Mouse (Mus musculus) gastrocnemius, postnatal 14 days (tissue): ENCODE results near the gene Gm8374. TPM values are rescaled to one million over a fixed set of nuclear protein-coding genes. Genes with fewer than 3 reads are reported as not detected.
A peak's percentile ranks its signal among the peaks of the same experiment; 100 is the strongest.
"Not testable (repeated sequence)": the region's sequence is repeated elsewhere in the genome, so short reads cannot be mapped to it uniquely, and the experiment has no call there.

ENCODE experiments used
- DNase-seq: peaks from one replicate; pipeline ENCODE4 v3.0.0; 2021; ENCODE audit warnings: mixed read lengths
- intact Hi-C: fragments of 180-260 bp; cut with DNase I; formaldehyde crosslinking; loops from one replicate; pipeline ENCODE4 v1.15.1; 2025; ENCODE audit warnings: low total_unique reads
- long read RNA-seq, 2 experiments: library from polyadenylated mRNA; stranded (forward); transcript quantifications; one replicate each; pipeline ENCODE4 v2.0.0; 2021
- total RNA-seq, 2 experiments: library from RNA; stranded (reverse); gene quantifications; 2 replicates each; pipeline ENCODE4 v1.2.3; 2021

Gm8374 gene
- not detected for total RNA-seq
- long read RNA-seq, experiment 1 = 0 reads
- long read RNA-seq, experiment 2 = 0 reads

DNA sequence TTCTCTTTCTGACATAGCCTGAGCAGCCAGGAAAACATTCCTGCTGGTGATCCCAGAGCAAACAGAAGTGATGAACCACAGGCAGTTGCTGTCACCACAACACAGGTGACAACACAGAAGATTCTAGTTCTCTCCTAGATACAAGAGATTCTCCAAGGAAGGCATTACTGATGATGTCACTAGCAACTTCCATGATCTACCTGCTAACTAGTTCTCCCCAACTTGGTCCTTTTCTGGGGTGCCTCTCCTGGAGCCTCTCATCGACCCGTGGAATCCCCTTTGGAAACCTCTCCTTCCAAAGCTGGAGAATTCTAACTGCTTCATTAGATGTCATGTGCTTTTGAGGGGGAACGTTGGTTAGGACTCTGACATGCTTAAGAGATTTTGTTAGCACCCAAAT lies at the start of gene Gm8374:
Gm8374 (minus strand) TSS at position 101 of the 400 bp plus-strand sequence.
- intact Hi-C loops, DNase-seq: not testable (repeated sequence)

DNA sequence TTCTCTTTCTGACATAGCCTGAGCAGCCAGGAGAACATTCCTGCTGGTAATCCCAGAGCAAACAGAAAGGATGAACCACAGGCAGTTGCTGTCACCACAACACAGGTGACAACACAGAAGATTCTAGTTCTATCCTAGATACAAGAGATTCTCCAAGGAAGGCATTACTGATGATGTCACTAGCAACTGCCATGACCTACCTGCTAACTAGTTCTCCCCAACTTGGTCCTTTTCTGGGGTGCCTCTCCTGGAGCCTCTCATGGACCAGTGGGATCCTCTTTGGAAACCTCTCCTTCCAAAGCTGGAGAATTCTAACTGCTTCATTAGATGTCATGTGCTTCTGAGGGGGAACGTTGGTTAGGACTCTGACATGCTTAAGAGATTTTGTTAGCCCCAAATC lies 32.6 kb downstream of the Gm8374 start, which contains the start of gene Gm5797:
Gm5797 (minus strand) TSS at position 101 of the 400 bp plus-strand sequence.
- not testable (repeated sequence) for DNase-seq

DNA sequence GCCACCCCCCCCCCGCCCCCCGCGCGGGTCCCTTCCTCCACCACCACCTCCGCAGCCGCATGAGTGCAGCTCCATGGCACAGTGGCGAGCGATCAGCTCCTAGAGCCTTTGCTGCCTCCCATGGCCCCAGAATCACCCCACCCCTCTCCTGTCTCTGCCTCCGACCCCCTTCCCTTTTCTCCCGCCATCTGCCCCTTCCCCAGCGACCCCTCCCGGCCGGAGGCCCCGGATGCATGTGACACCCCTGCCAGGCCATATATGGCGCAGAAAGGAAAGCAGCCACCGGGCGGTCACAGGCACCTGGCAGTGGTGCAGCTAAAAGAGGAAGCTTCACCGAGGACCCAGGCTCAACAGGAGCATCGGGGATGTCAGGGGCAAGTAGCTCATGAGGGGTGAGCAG lies 49.8 kb downstream of the Gm8374 start:
- peak; percentile 3 for DNase-seq

More for the DNA sequence above, 32.6 kb downstream of the Gm8374 start, which contains the start of gene Gm5797:
- intact Hi-C loops = not testable (repeated sequence)

GRCm38 (mm10) chr14:7314661-7315060 lies 50.3 kb downstream of the Gm8374 start, which contains the start of gene Gm3739:
Gene Gm3739, minus strand, starts transcription at chr14:7315049.
- DNase-seq = peak; percentile 4
- intact Hi-C loops = not testable (repeated sequence)

More for the DNA sequence above, 49.8 kb downstream of the Gm8374 start:
- intact Hi-C loops = not testable (repeated sequence)

Other genes with a start within 250 kb of the Gm8374 start
- not detected for gene Gm6676, start 239.7 kb downstream of the Gm8374 start, total RNA-seq
- gene Gm3512, start 190.6 kb downstream of the Gm8374 start, total RNA-seq = under 1 TPM in 1 of 2 experiments, not detected in 1; 0.18 TPM
- gene Gm16434, start 170.6 kb downstream of the Gm8374 start, total RNA-seq = not detected
- gene Gm3727, start 100.4 kb downstream of the Gm8374 start, total RNA-seq = not detected
- gene Gm3739, start 50.1 kb downstream of the Gm8374 start, total RNA-seq = under 1 TPM in 1 of 2 experiments, not detected in 1; 0.21 TPM
- gene Gm5797, start 32.7 kb downstream of the Gm8374 start, total RNA-seq = not detected
- gene Gm3755, start 85.8 kb upstream of the Gm8374 start, total RNA-seq = not detected
- not detected for gene Gm3752, start 118.6 kb upstream of the Gm8374 start, total RNA-seq
- 1 to 10 TPM; 1.6 to 2.2 TPM for gene Gm3558, start 203.4 kb upstream of the Gm8374 start, total RNA-seq
- not detected for gene Gm10338, start 230.5 kb upstream of the Gm8374 start, total RNA-seq